Mouse (Mus musculus) CH12.LX (cell line): Measurements from ENCODE around the gene Scmh1. TPM values are rescaled to one million over a fixed set of nuclear protein-coding genes. Genes with fewer than 3 reads are reported as not detected.

Experiments used
- DNase-seq: peaks from one replicate; pipeline ENCODE4 v3.0.0-alpha.2; 2013; ENCODE audit errors: extremely low read depth
- H3K27ac ChIP-seq: 2 replicates; pipeline ENCODE4 v1.5.1; 2012; ENCODE audit warnings: low read depth, mild to moderate bottlenecking, control low read depth, moderate library complexity; ENCODE audit not compliant: insufficient read depth
- H3K27me3 ChIP-seq: replicated peaks from 2 replicates; pipeline ENCODE3; 2012; ENCODE audit warnings: inconsistent platforms
- H3K36me3 ChIP-seq, 2 experiments: replicated peaks in 1 of 2; 2 replicates each; pipeline versions ENCODE3 to v1.6.1; 2012; ENCODE audit warnings: inconsistent platforms in 1 of 2, low read length in 1 of 2, mild to moderate bottlenecking in 1 of 2, mixed read lengths in 1 of 2, moderate library complexity in 1 of 2; ENCODE audit not compliant: control insufficient read depth in 1 of 2, insufficient read depth in 1 of 2
- H3K4me1 ChIP-seq, 2 experiments: 2 replicates each; pipeline ENCODE4 v1.6.1; 2012; ENCODE audit warnings: inconsistent platforms in 1 of 2, moderate library complexity in 1 of 2; ENCODE audit not compliant: insufficient read depth in 2 of 2, control insufficient read depth in 1 of 2
- H3K4me2 ChIP-seq: 2 replicates; pipeline ENCODE4 v1.6.1; 2012; ENCODE audit warnings: low read depth, mild to moderate bottlenecking, control low read depth; ENCODE audit not compliant: poor library complexity, insufficient read depth, severe bottlenecking
- H3K4me3 ChIP-seq, 3 experiments: fragments of 150-350 bp in 1 of 3; sonication (generic) in 1 of 3; replicated peaks in 1 of 3; 2 replicates each; pipeline versions ENCODE3 to v1.5.1; 2011 to 2012; ENCODE audit warnings: low read depth in 2 of 3, low read length in 2 of 3, mild to moderate bottlenecking in 2 of 3, moderate library complexity in 2 of 3, control low read depth in 1 of 3, improper control_type of control experiment in 1 of 3, inconsistent platforms in 1 of 3, mixed read lengths in 1 of 3; ENCODE audit not compliant: poor library complexity in 1 of 3
- H3K79me2 ChIP-seq: replicated peaks from 2 replicates; pipeline ENCODE4 v1.6.1; 2012; ENCODE audit warnings: mild to moderate bottlenecking, moderate library complexity; ENCODE audit not compliant: control insufficient read depth, poor library complexity, insufficient read depth, severe bottlenecking; ENCODE audit errors: extremely low read depth
- H3K9ac ChIP-seq: 2 replicates; pipeline ENCODE4 v1.6.1; 2012; ENCODE audit warnings: low read depth, mild to moderate bottlenecking, control low read depth, moderate library complexity; ENCODE audit not compliant: insufficient read depth
- H3K9me3 ChIP-seq: replicated peaks from 2 replicates; pipeline ENCODE3; 2012; ENCODE audit warnings: low read length, inconsistent platforms, mixed read lengths
- BHLHE40 ChIP-seq: IDR thresholded peaks from 2 replicates; pipeline ENCODE4 v1.6.1; 2011; ENCODE audit warnings: mild to moderate bottlenecking, low read depth, low read length, improper control_type of control experiment
- CHD2 ChIP-seq: IDR thresholded peaks from 2 replicates; pipeline ENCODE4 v1.6.1; 2011; ENCODE audit warnings: low read length, improper control_type of control experiment
- E2F4 ChIP-seq: IDR thresholded peaks from 2 replicates; pipeline ENCODE4 v1.6.1; 2011; ENCODE audit warnings: low read depth, low read length, improper control_type of control experiment; ENCODE audit not compliant: insufficient replicate concordance
- ELF1 ChIP-seq: IDR thresholded peaks from 2 replicates; pipeline ENCODE4 v1.6.1; 2014; ENCODE audit warnings: low read depth, mild to moderate bottlenecking, inconsistent platforms, low read length, improper control_type of control experiment
- ETS1 ChIP-seq: conservative IDR thresholded peaks from 2 replicates; pipeline ENCODE4 v1.6.1; 2012; ENCODE audit warnings: low read depth, mild to moderate bottlenecking, inconsistent platforms, low read length, improper control_type of control experiment, moderate library complexity
- JUN ChIP-seq: IDR thresholded peaks from 2 replicates; pipeline ENCODE4 v1.6.1; 2011; ENCODE audit warnings: low read depth, mild to moderate bottlenecking, low read length, improper control_type of control experiment, moderate library complexity; ENCODE audit not compliant: insufficient read depth
- MAFK ChIP-seq: IDR thresholded peaks from 2 replicates; pipeline ENCODE4 v1.6.1; 2011; ENCODE audit warnings: low read length, improper control_type of control experiment; ENCODE audit not compliant: insufficient replicate concordance
- MAX ChIP-seq: IDR thresholded peaks from 2 replicates; pipeline ENCODE4 v1.6.1; 2011; ENCODE audit warnings: low read length, improper control_type of control experiment
- MAZ ChIP-seq: IDR thresholded peaks from 2 replicates; pipeline ENCODE4 v1.6.1; 2012; ENCODE audit warnings: low read depth, mild to moderate bottlenecking, inconsistent platforms, low read length, improper control_type of control experiment, moderate library complexity
- MXI1 ChIP-seq: IDR thresholded peaks from 2 replicates; pipeline ENCODE4 v1.6.1; 2011; ENCODE audit warnings: mild to moderate bottlenecking, low read depth, low read length, improper control_type of control experiment
- MYC ChIP-seq: IDR thresholded peaks from 2 replicates; pipeline ENCODE4 v1.6.1; 2011; ENCODE audit warnings: low read depth, mild to moderate bottlenecking, improper control_type of control experiment, low read length
- NELFE ChIP-seq: IDR thresholded peaks from 2 replicates; pipeline ENCODE4 v1.6.1; 2011; ENCODE audit warnings: low read depth, low read length, improper control_type of control experiment
- NRF1 ChIP-seq: IDR thresholded peaks from 2 replicates; pipeline ENCODE4 v1.6.1; 2014; ENCODE audit warnings: low read depth, mild to moderate bottlenecking, inconsistent platforms, low read length, improper control_type of control experiment, moderate library complexity
- PAX5 ChIP-seq: IDR thresholded peaks from 2 replicates; pipeline ENCODE4 v1.6.1; 2012; ENCODE audit warnings: low read length, inconsistent platforms, mixed read lengths
- POLR2A ChIP-seq: IDR thresholded peaks from 2 replicates; pipeline ENCODE4 v1.6.1; 2011; ENCODE audit warnings: low read depth, mild to moderate bottlenecking, improper control_type of control experiment, low read length
- POLR2AphosphoS2 ChIP-seq: IDR thresholded peaks from 2 replicates; pipeline ENCODE4 v1.6.1; 2011; ENCODE audit warnings: low read depth, low read length, improper control_type of control experiment
- SIN3A ChIP-seq: IDR thresholded peaks from 2 replicates; pipeline ENCODE4 v1.6.1; 2012; ENCODE audit warnings: low read length, improper control_type of control experiment, inconsistent platforms
- SMC3 ChIP-seq: IDR thresholded peaks from 2 replicates; pipeline ENCODE4 v1.6.1; 2011; ENCODE audit warnings: low read depth, low read length, improper control_type of control experiment
- TBP ChIP-seq: conservative IDR thresholded peaks from 2 replicates; pipeline ENCODE4 v1.6.1; 2011; ENCODE audit warnings: low read depth, low read length, improper control_type of control experiment
- TCF12 ChIP-seq: IDR thresholded peaks from 2 replicates; pipeline ENCODE4 v1.6.1; 2014; ENCODE audit warnings: low read depth, mild to moderate bottlenecking, inconsistent platforms, low read length, improper control_type of control experiment
- UBTF ChIP-seq: IDR thresholded peaks from 2 replicates; pipeline ENCODE4 v1.6.1; 2012; ENCODE audit warnings: low read depth, mild to moderate bottlenecking, inconsistent platforms, low read length, improper control_type of control experiment, moderate library complexity
- ZC3H11A ChIP-seq: IDR thresholded peaks from 2 replicates; pipeline ENCODE4 v1.6.1; 2012; ENCODE audit warnings: low read depth, mild to moderate bottlenecking, inconsistent platforms, low read length, improper control_type of control experiment
- ZKSCAN1 ChIP-seq: IDR thresholded peaks from 2 replicates; pipeline ENCODE4 v1.6.1; 2012; ENCODE audit warnings: low read depth, inconsistent platforms, low read length, improper control_type of control experiment, borderline replicate concordance
- ZMIZ1 ChIP-seq: IDR thresholded peaks from 2 replicates; pipeline ENCODE4 v1.6.1; 2012; ENCODE audit warnings: low read depth, mild to moderate bottlenecking, inconsistent platforms, low read length, improper control_type of control experiment
- dilution Hi-C: fragments of 300-500 bp; cut with MboI; formaldehyde crosslinking; loops from 2 replicates; pipeline ENCODE4 v1.14.3; 2020; ENCODE audit warnings: low sequenced_read_pairs; ENCODE audit not compliant: extremely low pct_unique_long_range_greater_than_20kb, extremely low pct_ligation_motif_present
- in situ Hi-C: fragments of 300-500 bp; cut with MboI; formaldehyde crosslinking; loops from 3 replicates; pipeline ENCODE4 v1.14.3; 2019; ENCODE audit warnings: low sequenced_read_pairs, low pct_ligation_motif_present, low pct_unique_long_range_greater_than_20kb, mixed read lengths
- polyA plus RNA-seq: library from polyadenylated mRNA; unstranded; fragments of >175 nt; gene quantifications from 2 replicates; pipeline ENCODE4 v1.2.1, GENCODE M21; 2012; ENCODE audit warnings: low read depth; ENCODE audit not compliant: insufficient read length
- total RNA-seq, 2 experiments: library from RNA; depleted of rRNA; stranded (reverse); fragments of 300-350 nt in 1 of 2; fragments of >200 nt in 1 of 2; gene quantifications; 2 replicates each; pipeline ENCODE4 v1.2.3; 2012 to 2014

Scmh1 gene
- total and polyA plus RNA-seq, 3 experiments = 3.2 to 24.0 (median 3.5) TPM

- in situ Hi-C loops = no loop called here
- peak within 1 kb of the TSS; percentile 91 for H3K4me2 ChIP-seq
- H3K27me3 ChIP-seq = peaks cover 7% of the 10 kb centered on the region
- peak within 1 kb of the TSS; percentile 95 for H3K9ac ChIP-seq
- H3K27ac ChIP-seq = peak within 1 kb of the TSS; percentile 43
- no peak for TF ChIP-seq PAX5
- TF ChIP-seq MYC = peak; percentile 57
- TF ChIP-seq NELFE = peak; percentile 66
- TF ChIP-seq JUN = no peak
- peak; percentile 90 for TF ChIP-seq MAX
- no peak for TF ChIP-seq MAZ
- TF ChIP-seq NRF1 = peak; percentile 92
- TF ChIP-seq UBTF = peak; percentile 33
- peak; percentile 33; the same call in 1 of the 2 replicates for TF ChIP-seq SIN3A
- TF ChIP-seq ZKSCAN1 = no peak
- peak; percentile 93 for TF ChIP-seq POLR2A
- peak; percentile 53; the same call in 1 of the 2 replicates for TF ChIP-seq TCF12
- TF ChIP-seq CHD2 = 0 out of 2 replicates have a peak, but pooled peaks have one; percentile 14
- TF ChIP-seq ELF1 = peak; percentile 28; the same call in 1 of the 2 replicates
- peak; percentile 96 for TF ChIP-seq MXI1
- no peak for TF ChIP-seq MAFK
- TF ChIP-seq TBP = no peak
- no peak; the same call in 1 of the 2 replicates for TF ChIP-seq ZMIZ1
- no peak for TF ChIP-seq ZC3H11A
- peak; percentile 9; the same call in 1 of the 2 replicates for TF ChIP-seq POLR2AphosphoS2
- TF ChIP-seq E2F4 = no peak
- TF ChIP-seq SMC3 = no peak
- TF ChIP-seq ETS1 = no peak
- peak; percentile 15; the same call in 1 of the 2 replicates for TF ChIP-seq BHLHE40
- TF ChIP-seq, all 38 proteins: peak for 13
- H3K4me1 ChIP-seq = peaks cover 0 to 41% of the 10 kb centered on the region in 2 experiments; a peak in 2 of 4 replicates
- dilution Hi-C loops = no loop called here
- peak; percentile 86 for DNase-seq
- peaks cover 4 to 16% of the 10 kb centered on the region in 2 experiments for H3K36me3 ChIP-seq
- H3K9me3 ChIP-seq = no peaks in the 10 kb centered on the region
- peak within 1 kb of the TSS; percentile 77 to 82 (median 81) for H3K4me3 ChIP-seq
- H3K79me2 ChIP-seq = peaks cover 34% of the 10 kb centered on the region
Observed at GRCm38 (mm10) chr4:120569486-120570437, 164.7 kb downstream of the Scmh1 start, which contains the start of gene Ctps. TSS of gene Ctps (minus strand) at chr4:120570276.
